Mouse (Mus musculus): ENCODE data around the gene Rcsd1. TPM values are rescaled to one million over a fixed set of nuclear protein-coding genes. Genes with fewer than 3 reads are reported as not detected.

The Rcsd1 gene
- 11.3 TPM for polyA plus RNA-seq (2014; fragmentation: Illumina TruSeq; extraction: RNeasy Lipid Tissue Mini Kit (QIAGEN cat#74804))

DNA sequence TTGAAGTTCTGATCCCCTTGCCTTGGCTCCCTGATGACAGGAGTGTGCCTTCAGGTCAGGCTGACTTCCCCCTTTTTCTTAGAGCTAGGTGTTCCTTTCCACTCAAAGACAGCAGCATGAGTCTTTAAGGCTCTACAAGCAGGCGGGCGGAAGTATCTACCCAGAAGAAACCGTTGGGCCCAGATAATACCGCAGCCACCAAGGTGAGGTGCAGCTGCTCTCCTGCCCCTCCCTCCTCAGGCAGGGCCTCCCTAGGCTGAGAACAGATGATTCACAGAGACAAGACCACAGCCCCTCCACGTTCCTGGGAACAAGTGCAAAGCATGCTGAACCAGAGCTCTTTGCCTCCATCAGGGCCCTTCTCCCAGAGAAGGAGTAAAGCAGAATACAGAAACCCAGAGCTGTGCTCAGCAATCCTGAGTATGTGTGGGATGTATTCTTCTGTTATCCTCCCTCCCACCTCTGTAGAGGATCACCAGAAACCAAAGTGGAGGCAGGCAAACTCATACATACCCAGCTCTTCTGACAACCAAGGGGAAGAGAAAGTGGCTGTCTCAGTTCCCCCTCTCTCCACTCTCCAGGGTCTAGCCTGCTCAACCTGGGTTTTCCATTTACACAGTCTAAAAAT, at the start of gene Rcsd1:
Rcsd1 (minus strand) TSS at position 129 of the 628 bp plus-strand sequence.

DNA sequence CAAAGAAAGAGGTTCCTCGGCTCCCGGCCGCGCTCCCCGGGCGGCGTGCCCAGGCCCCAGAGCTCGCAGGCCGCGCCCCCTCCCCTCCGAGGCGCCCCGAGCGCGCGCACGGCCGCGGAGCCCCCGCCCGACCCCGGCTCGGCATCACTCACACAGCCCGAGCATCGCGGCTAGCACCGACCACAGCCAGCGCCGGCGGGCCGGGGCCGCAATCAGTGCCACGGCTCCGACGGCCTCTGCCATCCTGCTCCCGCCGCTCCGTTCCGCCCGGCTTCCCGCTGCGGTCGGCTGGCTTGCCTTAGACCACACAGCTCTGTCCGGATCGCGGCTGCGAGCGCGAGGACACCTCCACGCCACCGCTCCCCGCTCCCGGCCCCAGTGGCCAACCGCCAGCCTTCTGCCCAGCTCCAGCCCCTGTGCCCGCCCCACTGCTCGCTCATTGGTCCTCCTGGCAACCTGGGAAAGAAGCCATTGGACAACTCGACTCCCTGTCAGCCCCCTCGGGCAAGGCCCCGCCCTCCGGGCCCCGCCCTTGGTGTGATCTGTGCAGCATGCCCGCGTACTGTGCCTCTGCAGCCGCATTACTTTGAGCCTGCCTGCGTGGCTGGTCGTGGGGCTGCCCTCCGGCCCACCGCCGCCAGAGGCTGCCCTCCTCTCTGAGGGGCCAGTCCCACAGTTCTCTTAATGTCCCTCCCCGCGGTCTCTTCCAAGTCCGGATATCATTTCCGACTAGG, 75.2 kb downstream of the Rcsd1 start, which contains the start of gene Mpzl1:
Mpzl1 (minus strand) TSS at position 388 of the 734 bp plus-strand sequence.

Other genes starting within 250 kb of the Rcsd1 start
- gene Dcaf6, start 249.3 kb downstream of the Rcsd1 start, polyA plus RNA-seq (2014; fragmentation: Illumina TruSeq; extraction: RNeasy Lipid Tissue Mini Kit (QIAGEN cat#74804)), result 43.4 TPM
- 163 TPM for gene Mpc2, start 249.1 kb downstream of the Rcsd1 start, polyA plus RNA-seq (2014; fragmentation: Illumina TruSeq; extraction: RNeasy Lipid Tissue Mini Kit (QIAGEN cat#74804))
- gene Adcy10, start 224.6 kb downstream of the Rcsd1 start, polyA plus RNA-seq (2014; fragmentation: Illumina TruSeq; extraction: RNeasy Lipid Tissue Mini Kit (QIAGEN cat#74804)), result not detected
- 69.1 TPM for gene Mpzl1, start 75.2 kb downstream of the Rcsd1 start, polyA plus RNA-seq (2014; fragmentation: Illumina TruSeq; extraction: RNeasy Lipid Tissue Mini Kit (QIAGEN cat#74804))
- 258 TPM for gene Creg1, start 54.0 kb upstream of the Rcsd1 start, polyA plus RNA-seq (2014; fragmentation: Illumina TruSeq; extraction: RNeasy Lipid Tissue Mini Kit (QIAGEN cat#74804))
- gene Cd247, start 78.9 kb upstream of the Rcsd1 start, polyA plus RNA-seq (2014; fragmentation: Illumina TruSeq; extraction: RNeasy Lipid Tissue Mini Kit (QIAGEN cat#74804)), result not detected

Data from ovary, adult 10 weeks (tissue).